Mouse (Mus musculus) erythroblast, embryonic 14.5 days (primary cell): ENCODE data around the gene Pbx2.

Experiments used
- GATA1 ChIP-seq: IDR thresholded peaks from 2 replicates; pipeline ENCODE4 v1.6.1; 2012; ENCODE audit warnings: low read length, inconsistent platforms, mixed read lengths
- TAL1 ChIP-seq: IDR thresholded peaks from 3 replicates; pipeline ENCODE4 v1.6.1; 2012; ENCODE audit warnings: low read length, inconsistent platforms, mixed read lengths

GRCm38 (mm10) chr17:34604511-34605237 is 13.6 kb downstream of the Pbx2 start:
- no peak for TF ChIP-seq GATA1
- no peak for TF ChIP-seq TAL1
